Mouse (Mus musculus): ENCODE results near the gene Vwa7. TPM values are rescaled to one million over a fixed set of nuclear protein-coding genes. Genes with fewer than 3 reads are reported as not detected.
"Not testable (repeated sequence)": the region's sequence is repeated elsewhere in the genome, so short reads cannot be mapped to it uniquely, and the experiment has no call there.

Vwa7 gene
- polyA plus RNA-seq, 1 experiment from 2014 or later, result 0.36 TPM

DNA sequence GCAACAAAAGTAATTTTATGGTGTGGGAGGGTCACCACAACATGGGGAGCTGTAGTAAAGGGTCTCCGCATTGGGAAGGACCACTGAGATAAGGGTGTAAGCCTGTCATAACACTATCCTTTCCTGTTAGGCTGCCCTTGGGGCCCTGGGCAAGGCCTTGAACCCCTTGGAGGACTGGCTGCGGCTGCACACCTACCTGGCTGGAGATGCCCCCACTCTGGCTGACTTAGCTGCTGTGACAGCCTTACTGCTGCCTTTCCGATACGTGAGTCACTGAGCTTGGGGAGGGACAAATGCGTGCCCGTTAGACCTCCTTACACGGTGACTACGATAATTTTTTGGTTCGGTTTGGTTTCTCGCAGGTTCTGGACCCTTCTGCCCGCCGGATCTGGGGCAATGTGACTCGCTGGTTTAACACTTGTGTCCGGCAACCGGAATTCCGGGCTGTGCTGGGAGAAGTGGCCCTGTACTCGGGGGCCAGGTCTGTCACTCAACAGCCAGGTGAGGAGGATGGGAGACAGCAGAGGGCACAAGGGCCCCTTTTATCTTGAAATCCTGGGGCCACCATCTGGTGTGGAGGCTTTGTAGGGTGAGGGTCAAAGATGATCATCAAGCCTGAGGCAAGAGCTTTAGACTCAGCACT is 12.2 kb upstream of the Vwa7 start:
- Histone ChIP-seq H3K9me3 (ENCODE audit: control insufficient read depth, low read length) (no peaks in the 10 kb centered on the region), H3K4me3 (ENCODE audit: low read depth, low read length) (no peak overlapping the region), H3K4me2 (replicated peaks; ENCODE audit: low read depth, low read length) (no peak overlapping the region), H3K36me3 (ENCODE audit: control insufficient read depth, insufficient read depth, low read length) (peaks cover 14% of the 10 kb centered on the region; the same call in 1 of the 2 replicates), H3K4me1 (replicated peaks; ENCODE audit: control insufficient read depth, insufficient read depth, low read length) (peaks cover 7% of the 10 kb centered on the region), H3K27me3 (ENCODE audit: control insufficient read depth, insufficient read depth, low read length) (no peaks in the 10 kb centered on the region), H3K27ac (ENCODE audit: low read depth, low read length) (no peak overlapping the region), H3K9ac (ENCODE audit: low read depth, low read length) (no peak overlapping the region)
- WGBS, result 96% methylated on average over 17 of the region's 17 CpGs
- no peak for DNase-seq (ENCODE audit: low spot score)
- ATAC-seq (ENCODE audit: low FRiP score), result no peak

GRCm38 (mm10) chr17:35005158-35005557 is 11.2 kb upstream of the Vwa7 start:
- no peak overlapping the region for H3K4me2 ChIP-seq (replicated peaks; ENCODE audit: low read depth, low read length)
- ATAC-seq (ENCODE audit: low FRiP score) (no peak), DNase-seq (ENCODE audit: low spot score) (no peak)
- no peak overlapping the region for H3K27ac ChIP-seq (ENCODE audit: low read depth, low read length)
- H3K4me1 ChIP-seq (replicated peaks; ENCODE audit: control insufficient read depth, insufficient read depth, low read length), result peaks cover 7% of the 10 kb centered on the region
- no peaks in the 10 kb centered on the region for H3K9me3 ChIP-seq (ENCODE audit: control insufficient read depth, low read length)
- peaks cover 15% of the 10 kb centered on the region; the same call in 1 of the 2 replicates for H3K36me3 ChIP-seq (ENCODE audit: control insufficient read depth, insufficient read depth, low read length)
- H3K9ac ChIP-seq (ENCODE audit: low read depth, low read length), result no peak overlapping the region
- no peak overlapping the region for H3K4me3 ChIP-seq (ENCODE audit: low read depth, low read length)
- WGBS, result 91% methylated on average over 10 of the region's 10 CpGs
- no peaks in the 10 kb centered on the region for H3K27me3 ChIP-seq (ENCODE audit: control insufficient read depth, insufficient read depth, low read length)

- not testable (repeated sequence) for ATAC-seq (ENCODE audit: low FRiP score); H3K4me3 ChIP-seq (ENCODE audit: low read depth, low read length); H3K9me3 ChIP-seq (ENCODE audit: control insufficient read depth, low read length); H3K4me2 ChIP-seq (replicated peaks; ENCODE audit: low read depth, low read length); DNase-seq (ENCODE audit: low spot score); H3K27ac ChIP-seq (ENCODE audit: low read depth, low read length); H3K9ac ChIP-seq (ENCODE audit: low read depth, low read length); H3K27me3 ChIP-seq (ENCODE audit: control insufficient read depth, insufficient read depth, low read length); H3K4me1 ChIP-seq (replicated peaks; ENCODE audit: control insufficient read depth, insufficient read depth, low read length)
- H3K36me3 ChIP-seq (ENCODE audit: control insufficient read depth, insufficient read depth, low read length), result peaks cover 19% of the 10 kb centered on the region
- 98% methylated on average over 4 of the region's 5 CpGs for WGBS
These were observed 10.5 kb upstream of the Vwa7 start for GRCm38 (mm10) chr17:35005902-35006301.

DNA sequence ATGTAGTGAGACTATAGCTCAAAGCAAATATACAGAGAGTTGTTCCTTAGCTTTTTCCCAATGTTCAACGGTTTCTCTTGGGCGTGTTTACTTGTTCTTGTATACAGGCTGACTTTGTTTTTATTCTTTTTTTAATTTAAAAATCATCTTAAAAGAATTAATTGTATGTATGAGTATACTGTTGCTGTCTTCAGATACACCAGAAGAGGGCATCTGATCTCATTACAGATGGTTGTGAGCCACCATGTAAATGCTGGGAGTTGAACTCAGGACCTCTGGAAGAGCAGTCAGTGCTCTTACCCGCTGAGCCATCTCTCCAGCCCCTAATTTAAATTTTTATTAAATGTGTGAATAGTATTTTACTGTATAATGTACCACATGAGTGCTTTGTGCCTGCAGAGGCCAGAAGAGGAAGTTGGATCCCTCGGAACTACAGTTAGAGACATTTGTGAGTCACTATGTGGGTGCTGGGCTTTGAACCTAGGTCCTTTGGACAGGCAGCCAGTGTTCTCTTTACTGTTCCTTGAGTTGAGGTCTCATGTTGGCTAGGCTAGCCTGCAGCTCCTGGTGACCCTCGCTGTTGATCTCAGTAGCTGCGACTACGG is 8.9 kb upstream of the Vwa7 start:
- Histone ChIP-seq H3K4me1 (replicated peaks; ENCODE audit: control insufficient read depth, insufficient read depth, low read length) (peaks cover 2% of the 10 kb centered on the region; the same call in 1 of the 2 replicates), H3K9ac (ENCODE audit: low read depth, low read length) (no peak overlapping the region), H3K27me3 (ENCODE audit: control insufficient read depth, insufficient read depth, low read length) (no peaks in the 10 kb centered on the region), H3K4me3 (ENCODE audit: low read depth, low read length) (no peak overlapping the region), H3K27ac (ENCODE audit: low read depth, low read length) (no peak overlapping the region), H3K4me2 (replicated peaks; ENCODE audit: low read depth, low read length) (no peak overlapping the region), H3K9me3 (ENCODE audit: control insufficient read depth, low read length) (no peaks in the 10 kb centered on the region), H3K36me3 (ENCODE audit: control insufficient read depth, insufficient read depth, low read length) (peaks cover 30% of the 10 kb centered on the region)
- ATAC-seq (ENCODE audit: low FRiP score) (no peak), DNase-seq (ENCODE audit: low spot score) (no peak)
- 96% methylated on average over 7 of the region's 7 CpGs for WGBS

DNA sequence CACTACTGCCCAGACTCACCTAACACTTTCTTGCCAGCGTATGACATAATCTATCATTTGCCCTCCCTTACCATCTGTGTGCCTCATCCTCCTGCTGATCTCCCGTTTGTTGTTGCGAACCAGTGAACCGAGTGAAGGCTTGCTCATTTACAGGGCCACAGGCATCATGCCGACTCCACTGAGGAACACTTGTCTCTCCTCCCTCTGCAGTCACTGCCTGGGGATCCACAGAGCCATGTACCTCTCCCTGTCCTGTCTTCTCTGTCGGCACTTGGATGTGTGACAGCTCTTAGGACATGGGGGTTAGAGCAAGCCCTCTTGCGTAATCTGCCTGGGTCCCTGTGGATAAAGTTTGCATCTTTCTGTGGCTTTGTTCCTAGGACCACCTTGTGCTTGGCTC is 6.8 kb upstream of the Vwa7 start:
- no peak for DNase-seq (ENCODE audit: low spot score)
- Histone ChIP-seq H3K9me3 (ENCODE audit: control insufficient read depth, low read length) (no peaks in the 10 kb centered on the region), H3K4me3 (ENCODE audit: low read depth, low read length) (no peak overlapping the region), H3K4me1 (replicated peaks; ENCODE audit: control insufficient read depth, insufficient read depth, low read length) (no peaks in the 10 kb centered on the region), H3K9ac (ENCODE audit: low read depth, low read length) (no peak overlapping the region), H3K27me3 (ENCODE audit: control insufficient read depth, insufficient read depth, low read length) (no peaks in the 10 kb centered on the region), H3K27ac (ENCODE audit: low read depth, low read length) (no peak overlapping the region), H3K4me2 (replicated peaks; ENCODE audit: low read depth, low read length) (no peak overlapping the region), H3K36me3 (ENCODE audit: control insufficient read depth, insufficient read depth, low read length) (peaks cover 35% of the 10 kb centered on the region)
- 79% methylated on average over 7 of the region's 7 CpGs for WGBS
- ATAC-seq (ENCODE audit: low FRiP score), result no peak

GRCm38 (mm10) chr17:35011440-35011839 is 4.9 kb upstream of the Vwa7 start:
- no peak overlapping the region for H3K4me2 ChIP-seq (replicated peaks; ENCODE audit: low read depth, low read length)
- H3K27me3 ChIP-seq (ENCODE audit: control insufficient read depth, insufficient read depth, low read length), result no peaks in the 10 kb centered on the region
- WGBS, result 91% methylated on average over 8 of the region's 8 CpGs
- no peaks in the 10 kb centered on the region for H3K4me1 ChIP-seq (replicated peaks; ENCODE audit: control insufficient read depth, insufficient read depth, low read length)
- H3K4me3 ChIP-seq (ENCODE audit: low read depth, low read length), result no peak overlapping the region
- DNase-seq (ENCODE audit: low spot score), result no peak
- no peak overlapping the region for H3K9ac ChIP-seq (ENCODE audit: low read depth, low read length)
- ATAC-seq (ENCODE audit: low FRiP score), result no peak
- no peak overlapping the region for H3K27ac ChIP-seq (ENCODE audit: low read depth, low read length)
- peaks cover 37% of the 10 kb centered on the region for H3K36me3 ChIP-seq (ENCODE audit: control insufficient read depth, insufficient read depth, low read length)
- H3K9me3 ChIP-seq (ENCODE audit: control insufficient read depth, low read length), result no peaks in the 10 kb centered on the region

DNA sequence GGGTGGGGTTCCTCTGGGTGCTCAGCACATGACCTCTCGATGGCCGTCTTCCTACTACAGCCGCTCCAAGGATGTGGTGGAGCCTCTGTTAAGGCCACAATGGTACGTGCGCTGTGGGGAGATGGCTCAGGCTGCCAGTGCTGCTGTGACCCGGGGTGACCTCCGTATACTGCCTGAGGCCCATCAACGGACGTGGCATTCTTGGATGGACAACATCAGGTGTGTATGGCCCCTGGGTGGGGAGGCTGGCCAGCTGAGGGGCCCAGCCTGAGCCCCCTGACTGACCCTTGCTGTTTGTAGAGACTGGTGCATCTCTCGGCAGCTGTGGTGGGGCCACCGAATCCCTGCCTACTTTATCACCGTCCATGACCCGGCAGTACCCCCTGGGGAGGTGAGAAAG is 3.9 kb upstream of the Vwa7 start:
- no peak overlapping the region for H3K4me3 ChIP-seq (ENCODE audit: low read depth, low read length)
- H3K36me3 ChIP-seq (ENCODE audit: control insufficient read depth, insufficient read depth, low read length), result peaks cover 37% of the 10 kb centered on the region

DNA sequence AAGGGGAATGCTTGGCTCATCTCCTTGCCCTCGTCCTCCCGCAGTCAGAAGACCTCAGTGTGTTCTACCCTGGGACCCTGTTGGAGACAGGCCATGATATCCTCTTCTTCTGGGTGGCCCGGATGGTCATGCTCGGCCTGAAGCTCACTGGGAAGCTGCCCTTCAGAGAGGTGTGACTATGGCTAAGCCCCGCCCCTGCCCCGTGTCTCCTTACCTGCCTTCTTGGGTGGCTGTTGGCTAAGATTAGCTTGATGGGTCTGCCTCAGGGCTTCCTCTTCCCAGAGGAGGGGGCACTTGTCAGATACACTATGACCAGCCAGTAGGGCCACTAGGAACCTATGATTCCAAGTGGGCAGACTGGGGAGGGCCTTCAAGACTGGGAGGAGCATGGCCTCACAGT is 3.2 kb upstream of the Vwa7 start:
- Histone ChIP-seq H3K9ac (ENCODE audit: low read depth, low read length) (no peak overlapping the region), H3K4me3 (ENCODE audit: low read depth, low read length) (no peak overlapping the region), H3K4me1 (replicated peaks; ENCODE audit: control insufficient read depth, insufficient read depth, low read length) (no peaks in the 10 kb centered on the region), H3K27ac (ENCODE audit: low read depth, low read length) (no peak overlapping the region), H3K36me3 (ENCODE audit: control insufficient read depth, insufficient read depth, low read length) (peaks cover 37% of the 10 kb centered on the region), H3K4me2 (replicated peaks; ENCODE audit: low read depth, low read length) (no peak overlapping the region), H3K9me3 (ENCODE audit: control insufficient read depth, low read length) (no peaks in the 10 kb centered on the region), H3K27me3 (ENCODE audit: control insufficient read depth, insufficient read depth, low read length) (no peaks in the 10 kb centered on the region)
- 85% methylated on average over 6 of the region's 6 CpGs for WGBS
- DNase-seq (ENCODE audit: low spot score) (no peak), ATAC-seq (ENCODE audit: low FRiP score) (no peak)

More for the DNA sequence above, 3.9 kb upstream of the Vwa7 start:
- WGBS, result 86% methylated on average over 13 of the region's 13 CpGs
- no peak overlapping the region for H3K27ac ChIP-seq (ENCODE audit: low read depth, low read length)
- H3K4me2 ChIP-seq (replicated peaks; ENCODE audit: low read depth, low read length), result no peak overlapping the region
- H3K9me3 ChIP-seq (ENCODE audit: control insufficient read depth, low read length), result no peaks in the 10 kb centered on the region
- H3K27me3 ChIP-seq (ENCODE audit: control insufficient read depth, insufficient read depth, low read length), result no peaks in the 10 kb centered on the region
- no peak overlapping the region for H3K9ac ChIP-seq (ENCODE audit: low read depth, low read length)
- ATAC-seq (ENCODE audit: low FRiP score), result no peak
- no peak for DNase-seq (ENCODE audit: low spot score)
- no peaks in the 10 kb centered on the region for H3K4me1 ChIP-seq (replicated peaks; ENCODE audit: control insufficient read depth, insufficient read depth, low read length)

DNA sequence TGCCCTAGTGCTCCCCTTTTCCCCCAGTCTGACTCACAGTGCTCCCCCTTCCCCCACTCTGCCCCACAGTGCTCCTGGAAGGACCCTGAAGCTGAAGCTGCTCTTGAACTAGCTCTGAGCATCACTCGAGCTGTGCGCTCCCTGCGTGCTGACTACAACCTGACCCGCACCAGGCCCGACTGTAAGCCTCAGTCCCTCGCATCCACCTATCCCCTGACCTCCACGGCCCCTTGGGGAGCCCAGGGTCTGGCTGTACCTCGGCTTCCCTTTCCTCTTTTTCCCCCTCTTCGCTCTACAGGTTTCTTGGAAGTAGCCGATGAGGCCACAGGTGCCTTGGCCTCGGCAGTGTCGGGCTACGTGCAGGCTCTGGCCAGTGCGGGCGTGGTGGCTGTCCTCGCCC is 1.1 kb upstream of the Vwa7 start:
- peaks cover 34% of the 10 kb centered on the region for H3K36me3 ChIP-seq (ENCODE audit: control insufficient read depth, insufficient read depth, low read length)

More for the DNA sequence above, 1.1 kb upstream of the Vwa7 start:
- no peak overlapping the region for H3K4me3 ChIP-seq (ENCODE audit: low read depth, low read length)
- no peaks in the 10 kb centered on the region for H3K27me3 ChIP-seq (ENCODE audit: control insufficient read depth, insufficient read depth, low read length)
- ATAC-seq (ENCODE audit: low FRiP score) (no peak), DNase-seq (ENCODE audit: low spot score) (no peak)
- H3K27ac ChIP-seq (ENCODE audit: low read depth, low read length), result no peak overlapping the region
- 90% methylated on average over 16 of the region's 16 CpGs for WGBS
- no peak overlapping the region for H3K9ac ChIP-seq (ENCODE audit: low read depth, low read length)
- no peaks in the 10 kb centered on the region for H3K4me1 ChIP-seq (replicated peaks; ENCODE audit: control insufficient read depth, insufficient read depth, low read length)
- no peak overlapping the region for H3K4me2 ChIP-seq (replicated peaks; ENCODE audit: low read depth, low read length)
- H3K9me3 ChIP-seq (ENCODE audit: control insufficient read depth, low read length), result no peaks in the 10 kb centered on the region

All from hindbrain, embryonic 11.5 days (tissue).